In the genomic region with DNA sequence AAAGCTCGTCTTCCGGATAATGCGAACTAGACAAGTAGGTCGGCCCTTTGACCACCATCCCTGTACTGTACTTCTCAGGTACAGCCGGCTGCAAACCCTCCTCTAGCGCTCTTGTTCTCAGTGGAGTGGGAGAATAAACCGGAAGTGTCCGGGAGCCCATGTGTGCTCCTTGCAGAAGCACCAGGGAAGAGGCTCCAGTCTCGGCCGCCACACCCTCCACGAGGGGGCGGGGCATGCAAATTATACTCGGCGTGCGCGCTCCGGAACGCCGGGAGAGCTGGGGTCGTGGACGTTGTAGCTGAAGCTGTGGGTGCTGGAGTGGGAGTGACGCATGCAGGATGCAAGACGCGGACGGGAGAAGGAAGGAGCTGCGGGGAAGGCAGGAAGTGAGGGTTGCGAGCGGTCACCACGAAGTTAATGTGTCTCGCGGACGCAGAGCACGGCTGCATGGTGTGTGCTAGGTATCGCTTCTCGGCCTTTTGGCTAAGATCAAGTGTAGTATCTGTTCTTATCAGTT, we compare ENCODE assay signal across 7 mouse cellular contexts. TPM values are rescaled to one million over a fixed set of nuclear protein-coding genes. Genes with fewer than 3 reads are reported as not detected.
A peak's percentile ranks its signal among the peaks of the same experiment; 100 is the strongest.
DNase-seq lines count a peak whose midpoint lies in the region; ATAC-seq lines count a peak whose summit lies in the region.

No protein-coding gene starts in this region.

- no peaks in the 10 kb centered on the region for H3K36me3 ChIP-seq in intestine, embryonic 15.5 days
- no peaks in the 10 kb centered on the region for H3K36me3 ChIP-seq in midbrain, embryonic 10.5 days

- WGBS in intestine, embryonic 15.5 days: under 1% methylated on average over 35 of the region's 35 CpGs
- 1% methylated on average over 35 of the region's 35 CpGs for WGBS in midbrain, embryonic 10.5 days

- H3K9ac ChIP-seq in intestine, embryonic 15.5 days: peak overlapping the region; percentile 51

- ATAC-seq in intestine, embryonic 15.5 days: peak; percentile 93

- intact Hi-C loops in left cerebral cortex, postnatal 25 days (cut with DNase I): no loop called here

- H3K9me3 ChIP-seq in intestine, embryonic 15.5 days: no peaks in the 10 kb centered on the region
- H3K9me3 ChIP-seq in midbrain, embryonic 10.5 days (replicated peaks): no peaks in the 10 kb centered on the region

- peak; percentile 92 to 97 for DNase-seq in adrenal gland, adult (ENCODE audit: inconsistent age in 2 of 2, low spot score in 1 of 2)
- peak; percentile 93 for DNase-seq in embryo, embryonic 10.5 days (ENCODE audit: low spot score)
- peak; percentile 86 for DNase-seq in gastrocnemius, postnatal 25 days
- peak; percentile 86 for DNase-seq in left cerebral cortex, postnatal 25 days (ENCODE audit: low spot score in 2 of 2)
- DNase-seq in midbrain, embryonic 10.5 days (ENCODE audit: low spot score): peak; percentile 92
- peak; percentile 86 for DNase-seq in right cerebral cortex, postnatal 4 days

- H3K4me2 ChIP-seq in intestine, embryonic 15.5 days (replicated peaks): peak overlapping the region; percentile 57

- peak overlapping the region; percentile 40 for H3K4me3 ChIP-seq in intestine, embryonic 15.5 days (replicated peaks)
- H3K4me3 ChIP-seq in midbrain, embryonic 10.5 days: peak overlapping the region; percentile 55

- peak overlapping the region; percentile 91 for H3K27ac ChIP-seq in intestine, embryonic 15.5 days
- peak overlapping the region; percentile 98 for H3K27ac ChIP-seq in midbrain, embryonic 10.5 days (replicated peaks)

- no peaks in the 10 kb centered on the region for H3K27me3 ChIP-seq in intestine, embryonic 15.5 days (replicated peaks)
- peaks cover 25% of the 10 kb centered on the region for H3K27me3 ChIP-seq in midbrain, embryonic 10.5 days (ENCODE audit: low read depth, poor library complexity, severe bottlenecking)

- peaks cover 3% of the 10 kb centered on the region for H3K4me1 ChIP-seq in intestine, embryonic 15.5 days (replicated peaks)
- peaks cover 38% of the 10 kb centered on the region for H3K4me1 ChIP-seq in midbrain, embryonic 10.5 days

RNA-seq across cellular contexts. Expression of gene Pecr, which starts 29.5 kb away (rescaled TPM):
- total RNA-seq in gastrocnemius, postnatal 25 days (2021): 10 to 100 TPM; 19.1 to 20.7 TPM
- polyA plus RNA-seq in intestine, embryonic 15.5 days (2015; fragmentation: Nextera tagmentation; extraction: Ambion mirVana): 57.7 and 65.5 TPM in 2 replicates
- total RNA-seq in left cerebral cortex, postnatal 25 days (2021): 1 to 10 TPM; 3.3 to 4.1 TPM
- 17.8 and 18.2 TPM in 2 replicates for polyA plus RNA-seq in midbrain, embryonic 10.5 days (2016; fragmentation: Nextera tagmentation; extraction: Ambion mirVana)

RNA-seq across cellular contexts. Expression of gene Tmem169, which starts 29.6 kb away (rescaled TPM):
- total RNA-seq in gastrocnemius, postnatal 25 days (2021): not detected
- polyA plus RNA-seq in intestine, embryonic 15.5 days (2015; fragmentation: Nextera tagmentation; extraction: Ambion mirVana): 2.8 and 3.0 TPM in 2 replicates
- total RNA-seq in left cerebral cortex, postnatal 25 days (2021): 10 to 100 TPM; 21.4 to 25.3 TPM
- 5.6 and 12.2 TPM in 2 replicates for polyA plus RNA-seq in midbrain, embryonic 10.5 days (2016; fragmentation: Nextera tagmentation; extraction: Ambion mirVana)

RNA-seq across cellular contexts. Expression of gene Mreg, which starts 42.5 kb away (rescaled TPM):
- 10 to 100 TPM; 39.6 to 50.5 TPM for total RNA-seq in gastrocnemius, postnatal 25 days (2021)
- 8.5 and 9.4 TPM in 2 replicates for polyA plus RNA-seq in intestine, embryonic 15.5 days (2015; fragmentation: Nextera tagmentation; extraction: Ambion mirVana)
- 1 to 10 TPM; 3.5 to 4.6 TPM for total RNA-seq in left cerebral cortex, postnatal 25 days (2021)
- 5.0 and 7.6 TPM in 2 replicates for polyA plus RNA-seq in midbrain, embryonic 10.5 days (2016; fragmentation: Nextera tagmentation; extraction: Ambion mirVana)

RNA-seq across cellular contexts. Expression of gene Xrcc5, which starts 52.6 kb away (rescaled TPM):
- 10 to 100 TPM; 14.3 to 20.5 TPM for total RNA-seq in gastrocnemius, postnatal 25 days (2021)
- polyA plus RNA-seq in intestine, embryonic 15.5 days (2015; fragmentation: Nextera tagmentation; extraction: Ambion mirVana): 36.7 and 39.2 TPM in 2 replicates
- total RNA-seq in left cerebral cortex, postnatal 25 days (2021): 10 to 100 TPM; 12.7 to 15.2 TPM
- polyA plus RNA-seq in midbrain, embryonic 10.5 days (2016; fragmentation: Nextera tagmentation; extraction: Ambion mirVana): 46.6 and 48.7 TPM in 2 replicates

Comparison
In these comparisons a context has a peak if more than half of its experiments do, and no peak if none do; other contexts are left out.
1. Peak in every context shown above with its lines: DNase-seq, ATAC-seq, H3K4me3 ChIP-seq and H3K27ac ChIP-seq.
2. RNA of gene Tmem169, which starts 29.6 kb away (total RNA-seq): 21.4 to 25.3 TPM in left cerebral cortex, postnatal 25 days; not detected in gastrocnemius, postnatal 25 days; every median in the first group is over 10 times any median in the second.
3. RNA of gene Mreg, which starts 42.5 kb away (total RNA-seq): 39.6 to 50.5 TPM in gastrocnemius, postnatal 25 days; 3.5 to 4.6 TPM in left cerebral cortex, postnatal 25 days; every median in the first group is over 4 times any median in the second.